Mouse (Mus musculus) C2C12 (cell line): Measurements from ENCODE around the gene Plcg1. TPM values are rescaled to one million over a fixed set of nuclear protein-coding genes. Genes with fewer than 3 reads are reported as not detected.

Source experiments
- H3K27me3 ChIP-seq: one replicate; pipeline ENCODE4 v1.6.1; 2011; ENCODE audit not compliant: control insufficient read depth, insufficient read depth, insufficient read length
- H3K36me3 ChIP-seq: one replicate; pipeline ENCODE4 v1.6.1; 2011; ENCODE audit not compliant: control insufficient read depth, insufficient read depth
- H3K4me3 ChIP-seq: one replicate; pipeline ENCODE4 v1.5.1; 2011; ENCODE audit warnings: mild to moderate bottlenecking, control low read depth; ENCODE audit not compliant: poor library complexity, insufficient read depth, severe bottlenecking
- H3K79me2 ChIP-seq: one replicate; pipeline ENCODE4 v1.6.1; 2011; ENCODE audit not compliant: control insufficient read depth, insufficient read depth
- H3K79me3 ChIP-seq: one replicate; pipeline ENCODE4 v1.6.1; 2011; ENCODE audit warnings: low read depth, control low read depth
- H3ac ChIP-seq: one replicate; pipeline ENCODE3; 2011; ENCODE audit warnings: low read depth; ENCODE audit not compliant: control insufficient read depth, insufficient read length
- CEBPB ChIP-seq: IDR thresholded peaks from one replicate; pipeline ENCODE4 v1.6.1; 2011; ENCODE audit warnings: low read depth, mild to moderate bottlenecking, control low read depth, moderate library complexity
- CTCF ChIP-seq: IDR thresholded peaks from one replicate; pipeline ENCODE4 v1.5.1; 2011; ENCODE audit not compliant: control insufficient read depth, insufficient read depth, insufficient read length
- FOSL1 ChIP-seq: IDR thresholded peaks from one replicate; pipeline ENCODE4 v1.8.0; 2011; ENCODE audit warnings: mild to moderate bottlenecking, low read length; ENCODE audit not compliant: poor library complexity, insufficient read depth, severe bottlenecking
- MAX ChIP-seq: IDR thresholded peaks from one replicate; pipeline ENCODE4 v1.6.1; 2011; ENCODE audit warnings: mild to moderate bottlenecking, control low read depth
- MYOD1 ChIP-seq: IDR thresholded peaks from one replicate; pipeline ENCODE4 v1.6.1; 2011; ENCODE audit warnings: low read depth; ENCODE audit not compliant: control insufficient read depth, insufficient read length
- MYOG ChIP-seq: IDR thresholded peaks from one replicate; pipeline ENCODE4 v1.6.1; 2011; ENCODE audit not compliant: control insufficient read depth, insufficient read length; ENCODE audit errors: extremely low read depth
- USF1 ChIP-seq: IDR thresholded peaks from one replicate; pipeline ENCODE4 v1.6.1; 2011; ENCODE audit warnings: low read depth, mild to moderate bottlenecking, control low read depth, moderate library complexity
- polyA plus RNA-seq: library from polyadenylated mRNA; unstranded; fragments of >200 nt; fragmentation: generic; extraction: Trizol; gene quantifications from one replicate; pipeline ENCODE4 v1.2.1, GENCODE M21; 2012; ENCODE audit warnings: missing spikeins

The Plcg1 gene
- polyA plus RNA-seq, 1 experiment: 39.0 TPM

DNA sequence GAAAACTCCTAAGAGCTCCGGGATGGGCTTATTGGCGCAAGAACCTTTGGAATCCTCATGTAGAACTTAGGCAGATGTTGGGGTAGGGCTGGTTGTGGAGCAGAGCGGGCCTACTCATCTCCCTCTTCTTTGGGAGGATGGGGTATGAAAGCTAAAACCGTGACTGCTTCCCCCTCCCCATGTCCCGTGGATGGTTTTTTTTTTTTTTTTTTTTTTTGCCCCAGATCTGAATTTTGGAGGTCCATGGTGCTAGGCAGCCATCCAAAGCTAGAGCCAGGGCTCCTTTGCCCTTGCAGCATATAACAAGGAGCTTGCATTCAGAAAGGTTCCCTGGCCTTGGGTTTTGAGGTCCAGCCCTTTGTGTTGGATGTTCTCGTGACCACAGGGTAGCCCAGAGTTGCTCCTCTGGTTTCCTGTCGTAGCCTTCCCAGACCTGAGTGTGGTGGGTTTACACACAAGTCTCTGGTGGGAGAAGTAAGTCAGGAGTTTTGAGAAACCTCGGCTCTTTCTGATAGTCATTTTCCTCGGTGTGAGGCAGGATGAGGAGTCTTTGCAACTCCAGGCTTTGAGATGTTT is 1.4 kb downstream of the Plcg1 start:
- TF ChIP-seq CTCF (no peak), FOSL1 (no peak), MYOG (no peak), MYOD1 (no peak), MAX (no peak), USF1 (no peak), CEBPB (no peak)
- peaks cover 60% of the 10 kb centered on the region for H3K79me2 ChIP-seq
- H3ac ChIP-seq: peak overlapping the region; percentile 92
- H3K27me3 ChIP-seq: no peaks in the 10 kb centered on the region
- H3K36me3 ChIP-seq: peaks cover 8% of the 10 kb centered on the region
- H3K79me3 ChIP-seq: peaks cover 48% of the 10 kb centered on the region
- peak overlapping the region; percentile 61 for H3K4me3 ChIP-seq

DNA sequence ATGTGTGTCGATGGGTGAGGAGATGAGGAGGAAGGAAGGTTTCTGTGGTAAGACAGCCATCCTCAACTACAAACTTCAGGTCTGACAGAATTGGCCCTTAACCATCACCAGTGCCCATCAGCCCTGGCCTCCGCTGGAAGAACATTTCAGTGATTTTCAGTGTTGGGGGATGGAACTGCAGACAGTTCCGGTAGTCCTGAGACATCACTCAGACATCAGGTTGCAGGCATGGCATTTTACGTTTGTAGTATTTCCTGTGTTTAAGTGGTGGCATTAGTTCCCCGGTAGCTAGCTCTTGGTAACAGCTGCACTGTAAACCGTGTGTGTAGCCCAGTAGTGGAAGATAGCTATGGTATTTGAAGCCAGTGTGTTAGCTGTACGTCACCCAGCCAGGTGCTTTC is 2.0 kb downstream of the Plcg1 start:
- H3K27me3 ChIP-seq: no peaks in the 10 kb centered on the region
- no peak overlapping the region for H3K4me3 ChIP-seq
- peaks cover 8% of the 10 kb centered on the region for H3K36me3 ChIP-seq
- peaks cover 66% of the 10 kb centered on the region for H3K79me2 ChIP-seq
- TF ChIP-seq MAX (no peak), CEBPB (no peak), USF1 (no peak), CTCF (no peak), MYOG (no peak), FOSL1 (no peak), MYOD1 (no peak)
- H3ac ChIP-seq: no peak overlapping the region
- peaks cover 53% of the 10 kb centered on the region for H3K79me3 ChIP-seq

- no peaks in the 10 kb centered on the region for H3K27me3 ChIP-seq
- no peak overlapping the region for H3ac ChIP-seq
- H3K79me3 ChIP-seq: peaks cover 56% of the 10 kb centered on the region
- H3K4me3 ChIP-seq: no peak overlapping the region
- H3K36me3 ChIP-seq: peaks cover 8% of the 10 kb centered on the region
- H3K79me2 ChIP-seq: peaks cover 78% of the 10 kb centered on the region
- TF ChIP-seq CEBPB: no peak
- no peak for TF ChIP-seq MYOD1
- TF ChIP-seq FOSL1: no peak
- TF ChIP-seq USF1: no peak
- no peak for TF ChIP-seq MAX
- TF ChIP-seq MYOG: no peak
- no peak for TF ChIP-seq CTCF
Observed at GRCm38 (mm10) chr2:160734331-160734730, 3.2 kb downstream of the Plcg1 start.

GRCm38 (mm10) chr2:160735706-160736310 is 4.7 kb downstream of the Plcg1 start:
- Histone ChIP-seq H3K79me3 (peaks cover 58% of the 10 kb centered on the region), H3ac (no peak overlapping the region), H3K79me2 (peaks cover 88% of the 10 kb centered on the region), H3K4me3 (no peak overlapping the region), H3K36me3 (peaks cover 8% of the 10 kb centered on the region), H3K27me3 (no peaks in the 10 kb centered on the region)
- TF ChIP-seq MYOD1 (no peak), CEBPB (no peak), FOSL1 (no peak), CTCF (no peak), MYOG (no peak), USF1 (no peak), MAX (no peak)

- Histone ChIP-seq H3K27me3 (no peaks in the 10 kb centered on the region), H3K79me2 (peaks cover 95% of the 10 kb centered on the region), H3ac (no peak overlapping the region), H3K36me3 (peaks cover 8% of the 10 kb centered on the region), H3K79me3 (peaks cover 62% of the 10 kb centered on the region), H3K4me3 (no peak overlapping the region)
- TF ChIP-seq USF1: no peak
- TF ChIP-seq FOSL1: no peak
- TF ChIP-seq MAX: no peak
- no peak for TF ChIP-seq MYOG
- no peak for TF ChIP-seq CEBPB
Observed at GRCm38 (mm10) chr2:160736466-160736865, 5.4 kb downstream of the Plcg1 start.

DNA sequence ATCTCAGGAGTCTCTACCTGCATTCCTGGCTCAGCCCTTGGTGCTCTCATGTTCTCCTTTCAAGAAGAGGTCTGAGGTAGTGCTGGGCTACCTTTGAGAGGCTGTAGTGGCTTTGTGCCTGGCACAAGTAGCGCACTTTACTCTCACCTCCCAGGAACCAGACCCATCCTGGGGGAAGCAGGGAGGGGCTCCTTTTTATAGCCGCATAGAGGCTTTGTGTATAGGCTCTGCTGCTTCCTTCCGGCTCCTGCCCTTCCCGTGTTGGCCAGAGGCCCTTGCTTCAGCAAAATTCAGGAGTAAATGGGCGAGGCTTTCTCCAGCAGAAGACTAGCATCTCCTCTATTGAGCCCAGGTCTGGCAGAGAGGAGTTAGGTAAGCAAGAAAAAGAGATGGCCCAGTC is 7.3 kb downstream of the Plcg1 start:
- Histone ChIP-seq H3ac (no peak overlapping the region), H3K79me2 (peaks cover 95% of the 10 kb centered on the region), H3K4me3 (no peak overlapping the region), H3K36me3 (peaks cover 8% of the 10 kb centered on the region), H3K79me3 (peaks cover 65% of the 10 kb centered on the region), H3K27me3 (no peaks in the 10 kb centered on the region)
- TF ChIP-seq MAX: no peak
- TF ChIP-seq CEBPB: no peak
- TF ChIP-seq MYOG: no peak
- TF ChIP-seq CTCF: no peak
- no peak for TF ChIP-seq USF1
- no peak for TF ChIP-seq FOSL1
- no peak for TF ChIP-seq MYOD1
